Mouse (Mus musculus): ENCODE results near the gene Tmem220. TPM values are rescaled to one million over a fixed set of nuclear protein-coding genes. Genes with fewer than 3 reads are reported as not detected.
A peak's percentile ranks its signal among the peaks of the same experiment; 100 is the strongest.

The Tmem220 gene
- polyA plus RNA-seq, 1 experiment from 2014 or later, result 3.5 TPM

- Histone ChIP-seq H3K4me2 (replicated peaks; ENCODE audit: low read depth, low read length) (peak overlapping the region; percentile 74), H3K9ac (replicated peaks; ENCODE audit: low read depth) (peak overlapping the region; percentile 64), H3K4me1 (ENCODE audit: insufficient read depth, low read depth, low read length) (peaks cover 4% of the 10 kb centered on the region; the same call in 1 of the 2 replicates), H3K4me3 (ENCODE audit: low read depth, low read length) (peak overlapping the region; percentile 85), H3K9me3 (ENCODE audit: low read length) (no peaks in the 10 kb centered on the region), H3K27me3 (replicated peaks; ENCODE audit: insufficient read depth, low read length) (no peaks in the 10 kb centered on the region), H3K36me3 (ENCODE audit: insufficient read depth, low read length) (peaks cover 12% of the 10 kb centered on the region; the same call in 1 of the 2 replicates), H3K27ac (ENCODE audit: low read length) (peak overlapping the region; percentile 85)
- TF ChIP-seq EP300 (IDR thresholded peaks at IDR 0.05) (no peak), CTCF (IDR thresholded peaks at IDR 0.05) (no peak)
- WGBS, result 5% methylated on average over 16 of the region's 16 CpGs
- ATAC-seq (no peak), DNase-seq (ENCODE audit: low spot score) (no peak)
Observed at GRCm38 (mm10) chr11:67051676-67052320, 26.8 kb downstream of the Tmem220 start.

- peak; percentile 63 for TF ChIP-seq CTCF (IDR thresholded peaks at IDR 0.05)
- no peak for TF ChIP-seq EP300 (IDR thresholded peaks at IDR 0.05)
- peaks cover 19% of the 10 kb centered on the region; the same call in 1 of the 2 replicates for H3K36me3 ChIP-seq (ENCODE audit: insufficient read depth, low read length)
- ATAC-seq, result peak; percentile 97
- peak within 1 kb of the TSS; percentile 74 for H3K4me2 ChIP-seq (replicated peaks; ENCODE audit: low read depth, low read length)
- H3K27ac ChIP-seq (ENCODE audit: low read length), result peak within 1 kb of the TSS; percentile 85
- peak; percentile 97 for DNase-seq (ENCODE audit: low spot score)
- under 1% methylated on average over 49 of the region's 50 CpGs for WGBS
- peak within 1 kb of the TSS; percentile 64 for H3K9ac ChIP-seq (replicated peaks; ENCODE audit: low read depth)
- no peaks in the 10 kb centered on the region for H3K9me3 ChIP-seq (ENCODE audit: low read length)
- H3K4me3 ChIP-seq (ENCODE audit: low read depth, low read length), result peak within 1 kb of the TSS; percentile 85
- H3K4me1 ChIP-seq (ENCODE audit: insufficient read depth, low read depth, low read length), result peaks cover 4% of the 10 kb centered on the region; the same call in 1 of the 2 replicates
- no peaks in the 10 kb centered on the region for H3K27me3 ChIP-seq (replicated peaks; ENCODE audit: insufficient read depth, low read length)
Observed at GRCm38 (mm10) chr11:67052321-67052952, 27.5 kb downstream of the Tmem220 start, which contains the start of the genes Adprm and Sco1. Gene Adprm (minus strand): TSS chr11:67052594. Gene Sco1 (plus strand): TSS chr11:67052670.

DNA sequence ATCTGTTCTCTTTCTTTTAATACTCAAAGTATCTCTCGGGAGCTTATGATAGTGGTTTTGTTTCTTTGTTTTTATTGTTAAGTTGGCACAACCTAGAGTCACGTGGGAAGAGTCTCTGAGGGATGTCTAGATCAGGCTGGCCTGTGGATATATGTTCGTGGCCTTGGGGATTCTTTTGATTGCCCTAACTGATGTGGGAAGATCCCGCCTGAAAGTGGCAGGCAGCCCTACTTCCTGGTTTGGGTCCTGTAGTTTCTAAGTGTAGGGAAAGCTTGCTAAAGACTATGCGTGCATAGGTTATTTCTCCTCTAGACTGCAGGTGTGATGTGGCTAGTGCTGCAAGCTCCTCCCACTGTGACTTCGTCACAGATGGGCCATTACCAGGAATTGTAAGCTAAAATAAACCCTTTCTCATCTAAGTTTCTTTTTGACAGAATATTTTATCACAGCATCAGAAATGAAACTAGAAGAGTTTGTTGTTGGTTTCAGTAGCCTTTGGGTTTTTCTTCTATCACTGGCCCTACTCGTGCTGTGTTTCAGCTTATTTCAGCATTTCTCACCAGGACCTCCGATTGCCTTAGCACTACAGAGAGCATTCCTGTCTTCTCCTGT, 29.9 kb downstream of the Tmem220 start:
- H3K4me3 ChIP-seq (ENCODE audit: low read depth, low read length), result no peak overlapping the region
- no peaks in the 10 kb centered on the region for H3K27me3 ChIP-seq (replicated peaks; ENCODE audit: insufficient read depth, low read length)
- no peaks in the 10 kb centered on the region for H3K9me3 ChIP-seq (ENCODE audit: low read length)
- ATAC-seq (no peak), DNase-seq (ENCODE audit: low spot score) (no peak)
- H3K4me2 ChIP-seq (replicated peaks; ENCODE audit: low read depth, low read length), result no peak overlapping the region
- no peak overlapping the region for H3K9ac ChIP-seq (replicated peaks; ENCODE audit: low read depth)
- 87% methylated on average over 8 of the region's 8 CpGs for WGBS
- H3K36me3 ChIP-seq (ENCODE audit: insufficient read depth, low read length), result peaks cover 30% of the 10 kb centered on the region
- no peak overlapping the region for H3K27ac ChIP-seq (ENCODE audit: low read length)
- peaks cover 4% of the 10 kb centered on the region; the same call in 1 of the 2 replicates for H3K4me1 ChIP-seq (ENCODE audit: insufficient read depth, low read depth, low read length)
- no peak for TF ChIP-seq EP300 (IDR thresholded peaks at IDR 0.05)
- TF ChIP-seq CTCF (IDR thresholded peaks at IDR 0.05), result no peak

- no peak for ATAC-seq
Observed at GRCm38 (mm10) chr11:67061311-67061710, 36.4 kb downstream of the Tmem220 start.

GRCm38 (mm10) chr11:67062726-67063125, 37.8 kb downstream of the Tmem220 start:
- Histone ChIP-seq H3K4me2 (replicated peaks; ENCODE audit: low read depth, low read length) (no peak overlapping the region), H3K4me3 (ENCODE audit: low read depth, low read length) (no peak overlapping the region), H3K27ac (ENCODE audit: low read length) (no peak overlapping the region), H3K27me3 (replicated peaks; ENCODE audit: insufficient read depth, low read length) (no peaks in the 10 kb centered on the region), H3K9ac (replicated peaks; ENCODE audit: low read depth) (no peak overlapping the region), H3K9me3 (ENCODE audit: low read length) (no peaks in the 10 kb centered on the region), H3K36me3 (ENCODE audit: insufficient read depth, low read length) (peaks cover 28% of the 10 kb centered on the region), H3K4me1 (ENCODE audit: insufficient read depth, low read depth, low read length) (no peaks in the 10 kb centered on the region)
- ATAC-seq (no peak), DNase-seq (ENCODE audit: low spot score) (no peak)
- 92% methylated on average over 3 of the region's 3 CpGs for WGBS
- TF ChIP-seq CTCF (IDR thresholded peaks at IDR 0.05) (no peak), EP300 (IDR thresholded peaks at IDR 0.05) (no peak)

More at GRCm38 (mm10) chr11:67061311-67061710, 36.4 kb downstream of the Tmem220 start:
- WGBS, result 94% methylated on average over 2 of the region's 2 CpGs
- TF ChIP-seq CTCF (IDR thresholded peaks at IDR 0.05) (no peak), EP300 (IDR thresholded peaks at IDR 0.05) (no peak)
- H3K27me3 ChIP-seq (replicated peaks; ENCODE audit: insufficient read depth, low read length), result no peaks in the 10 kb centered on the region
- no peak for DNase-seq (ENCODE audit: low spot score)
- no peak overlapping the region for H3K4me2 ChIP-seq (replicated peaks; ENCODE audit: low read depth, low read length)
- no peaks in the 10 kb centered on the region for H3K4me1 ChIP-seq (ENCODE audit: insufficient read depth, low read depth, low read length)
- H3K9me3 ChIP-seq (ENCODE audit: low read length), result no peaks in the 10 kb centered on the region
- peaks cover 42% of the 10 kb centered on the region for H3K36me3 ChIP-seq (ENCODE audit: insufficient read depth, low read length)
- no peak overlapping the region for H3K9ac ChIP-seq (replicated peaks; ENCODE audit: low read depth)
- no peak overlapping the region for H3K27ac ChIP-seq (ENCODE audit: low read length)
- no peak overlapping the region for H3K4me3 ChIP-seq (ENCODE audit: low read depth, low read length)

DNA sequence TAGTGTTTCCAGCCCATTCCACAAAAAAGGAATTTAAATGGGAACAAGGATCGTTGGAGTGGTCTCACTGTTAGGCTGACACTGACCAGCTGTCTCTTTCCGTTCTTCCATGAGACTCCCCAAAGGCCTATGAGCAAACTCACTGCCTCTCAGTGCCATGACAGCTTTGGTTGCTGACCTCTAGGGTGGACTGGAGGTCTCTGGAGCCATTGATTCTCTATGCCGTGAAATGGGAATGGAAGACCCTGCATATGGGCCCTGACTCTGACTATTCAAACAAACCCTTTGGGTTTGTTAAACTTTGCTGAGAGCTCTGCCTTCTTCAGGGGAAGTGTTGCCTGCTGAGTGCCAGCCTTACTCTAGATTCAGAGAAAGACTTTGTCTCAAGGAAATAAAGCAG, 42.8 kb downstream of the Tmem220 start:
- H3K4me1 ChIP-seq (ENCODE audit: insufficient read depth, low read depth, low read length), result no peaks in the 10 kb centered on the region

More for the DNA sequence above, 42.8 kb downstream of the Tmem220 start:
- 60% methylated on average over 3 of the region's 3 CpGs for WGBS
- TF ChIP-seq EP300 (IDR thresholded peaks at IDR 0.05), result no peak
- no peak for TF ChIP-seq CTCF (IDR thresholded peaks at IDR 0.05)
- H3K4me2 ChIP-seq (replicated peaks; ENCODE audit: low read depth, low read length), result no peak overlapping the region
- H3K27me3 ChIP-seq (replicated peaks; ENCODE audit: insufficient read depth, low read length), result no peaks in the 10 kb centered on the region
- DNase-seq (ENCODE audit: low spot score) (no peak), ATAC-seq (no peak)
- peaks cover 9% of the 10 kb centered on the region; the same call in 1 of the 2 replicates for H3K36me3 ChIP-seq (ENCODE audit: insufficient read depth, low read length)
- no peak overlapping the region for H3K4me3 ChIP-seq (ENCODE audit: low read depth, low read length)
- H3K9ac ChIP-seq (replicated peaks; ENCODE audit: low read depth), result no peak overlapping the region
- no peaks in the 10 kb centered on the region for H3K9me3 ChIP-seq (ENCODE audit: low read length)
- H3K27ac ChIP-seq (ENCODE audit: low read length), result no peak overlapping the region
